Mouse (Mus musculus) ES-E14 (cell line): ENCODE data around the gene Spata1. TPM values are rescaled to one million over a fixed set of nuclear protein-coding genes. Genes with fewer than 3 reads are reported as not detected.

Source experiments
- DNase-seq: peaks from one replicate; pipeline ENCODE4 v3.0.0-alpha.2; 2013; ENCODE audit warnings: low read depth, low spot score
- H3K27ac ChIP-seq: 2 replicates; pipeline ENCODE4 v1.5.1; 2012; ENCODE audit warnings: low read depth, mild to moderate bottlenecking, low read length, moderate library complexity, mixed read lengths; ENCODE audit not compliant: poor library complexity, insufficient read depth, severe bottlenecking
- H3K36me3 ChIP-seq: 2 replicates; pipeline ENCODE4 v1.6.1; 2012; ENCODE audit warnings: mild to moderate bottlenecking, low read length, moderate library complexity, mixed read lengths; ENCODE audit not compliant: control insufficient read depth, poor library complexity, insufficient read depth, severe bottlenecking
- H3K4me1 ChIP-seq, 2 experiments: fragments of 150-350 bp in 1 of 2; sonication (generic) in 1 of 2; 2 replicates each; pipeline ENCODE4 v1.6.1; 2012; ENCODE audit warnings: low read length in 2 of 2, mild to moderate bottlenecking in 1 of 2, mixed read lengths in 1 of 2; ENCODE audit not compliant: control insufficient read depth in 2 of 2, insufficient read depth in 2 of 2, poor library complexity in 1 of 2
- H3K4me3 ChIP-seq, 2 experiments: fragments of 150-350 bp in 1 of 2; sonication (generic) in 1 of 2; 2 replicates each; pipeline ENCODE4 v1.5.1; 2012; ENCODE audit warnings: low read length in 2 of 2, low read depth in 1 of 2, mild to moderate bottlenecking in 1 of 2, mixed read lengths in 1 of 2; ENCODE audit not compliant: insufficient read depth in 1 of 2, poor library complexity in 1 of 2, severe bottlenecking in 1 of 2
- H3K9ac ChIP-seq: 2 replicates; pipeline ENCODE4 v1.6.1; 2012; ENCODE audit warnings: low read depth, mild to moderate bottlenecking, low read length, mixed read lengths; ENCODE audit not compliant: poor library complexity, insufficient read depth, severe bottlenecking
- H3K9me3 ChIP-seq: fragments of 150-350 bp; sonication (generic); 2 replicates; pipeline ENCODE4 v1.6.1; 2012; ENCODE audit warnings: low read depth, mild to moderate bottlenecking, low read length; ENCODE audit not compliant: control insufficient read depth, insufficient read depth
- CHD2 ChIP-seq: IDR thresholded peaks from 2 replicates; pipeline ENCODE4 v1.6.1; 2014; ENCODE audit warnings: mild to moderate bottlenecking, low read depth, low read length, inconsistent platforms
- HCFC1 ChIP-seq: IDR thresholded peaks from 2 replicates; pipeline ENCODE4 v1.6.1; 2012; ENCODE audit warnings: low read length, inconsistent platforms, borderline replicate concordance; ENCODE audit not compliant: insufficient read depth
- MAFK ChIP-seq: IDR thresholded peaks from 2 replicates; pipeline ENCODE4 v1.6.1; 2014; ENCODE audit warnings: mild to moderate bottlenecking, low read depth, low read length, inconsistent platforms; ENCODE audit not compliant: insufficient read depth
- ZC3H11A ChIP-seq: IDR thresholded peaks from 2 replicates; pipeline ENCODE4 v1.6.1; 2012; ENCODE audit warnings: low read depth, mild to moderate bottlenecking, inconsistent platforms, low read length, borderline replicate concordance
- ZNF384 ChIP-seq: IDR thresholded peaks from 2 replicates; pipeline ENCODE4 v1.6.1; 2012; ENCODE audit warnings: low read depth, low read length, inconsistent platforms
- in situ Hi-C, 2 experiments: fragments of 600-800 bp; cut with MboI; formaldehyde crosslinking; loops; one replicate each; pipeline ENCODE4 v1.15.1; 2025; ENCODE audit warnings: low sequenced_read_pairs in 2 of 2, inconsistent platforms in 1 of 2; ENCODE audit not compliant: unreplicated experiment in 2 of 2
- total RNA-seq: library from RNA; depleted of rRNA; stranded (reverse); fragments of 300-350 nt; gene quantifications from 2 replicates; pipeline ENCODE4 v1.2.3, GENCODE M21; 2012

Spata1 gene
- total RNA-seq, 1 experiment: 3.1 TPM

GRCm38 (mm10) chr3:146423710-146424109, 75.8 kb downstream of the Spata1 start:
- in situ Hi-C loops: no loop called here
- H3K27ac ChIP-seq: no peak overlapping the region
- H3K4me1 ChIP-seq: peaks cover 0 to 13% of the 10 kb centered on the region in 2 experiments; a peak in 1 of 4 replicates
- H3K9me3 ChIP-seq: no peaks in the 10 kb centered on the region
- DNase-seq: no peak
- peaks cover 25% of the 10 kb centered on the region for H3K36me3 ChIP-seq
- no peak overlapping the region for H3K9ac ChIP-seq
- H3K4me3 ChIP-seq: no peak overlapping the region
- no peak for TF ChIP-seq ZC3H11A
- TF ChIP-seq HCFC1: no peak
- no peak for TF ChIP-seq MAFK
- TF ChIP-seq ZNF384: no peak

DNA sequence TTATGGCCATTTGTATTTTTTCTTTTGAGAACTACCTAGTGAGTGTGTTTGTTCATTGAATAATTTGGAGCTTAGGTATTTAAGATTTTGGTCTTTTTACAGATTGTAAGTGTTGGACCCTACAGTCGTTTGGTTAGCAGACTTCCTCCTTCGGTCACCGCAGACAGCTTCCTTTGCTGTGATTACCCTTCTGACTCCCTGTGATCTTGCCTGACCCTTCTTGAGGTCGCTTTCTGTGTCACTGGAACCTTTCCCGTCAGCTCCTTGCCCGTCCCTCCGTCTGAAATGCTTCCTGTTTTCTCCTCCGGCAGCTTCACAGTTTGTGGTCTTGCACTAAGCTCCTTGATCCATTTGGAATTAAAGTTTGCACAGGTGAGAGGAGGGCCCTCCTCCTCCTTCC, 77.8 kb downstream of the Spata1 start:
- no peak for DNase-seq
- Histone ChIP-seq H3K9me3 (no peaks in the 10 kb centered on the region), H3K4me3 (no peak overlapping the region), H3K36me3 (peaks cover 20% of the 10 kb centered on the region; the same call in 1 of the 2 replicates), H3K9ac (no peak overlapping the region), H3K4me1 (peaks cover 0 to 10% of the 10 kb centered on the region in 2 experiments; a peak in 1 of 4 replicates), H3K27ac (no peak overlapping the region)
- TF ChIP-seq MAFK (no peak), ZNF384 (no peak), ZC3H11A (no peak), HCFC1 (no peak)
- in situ Hi-C loops: no loop called here

DNA sequence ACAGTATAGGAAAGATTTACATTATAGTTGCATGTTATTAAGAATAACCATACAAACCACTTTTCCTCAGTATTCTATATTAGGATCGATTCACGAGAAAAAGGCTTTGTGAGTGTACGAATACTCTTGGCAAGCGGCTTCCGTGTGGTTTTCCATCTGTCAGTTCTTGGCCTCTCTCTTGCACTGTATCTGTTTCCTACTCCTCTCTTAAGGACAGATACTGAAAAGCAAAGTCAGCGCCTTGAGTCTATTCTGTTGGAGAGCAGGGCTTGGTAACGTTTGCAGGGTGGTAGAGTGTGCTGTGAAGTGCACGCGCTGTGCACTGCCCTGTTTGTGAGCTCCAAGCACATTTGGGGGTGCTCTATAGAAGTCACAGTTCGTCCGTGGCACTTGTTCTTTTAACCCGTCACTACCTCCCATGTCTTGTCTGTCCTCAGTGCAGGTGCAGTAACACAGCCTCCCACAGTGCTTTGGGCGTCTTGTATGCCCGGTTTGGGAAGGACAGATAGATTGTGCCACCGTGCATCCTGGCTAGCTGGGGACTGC, 79.5 kb downstream of the Spata1 start:
- Histone ChIP-seq H3K36me3 (peaks cover 17% of the 10 kb centered on the region; the same call in 1 of the 2 replicates), H3K4me3 (no peak overlapping the region), H3K9ac (no peak overlapping the region), H3K9me3 (no peaks in the 10 kb centered on the region), H3K4me1 (peaks cover 0 to 10% of the 10 kb centered on the region in 2 experiments; a peak in 1 of 4 replicates), H3K27ac (no peak overlapping the region)
- DNase-seq: no peak
- no peak for TF ChIP-seq MAFK
- TF ChIP-seq CHD2: no peak
- TF ChIP-seq ZC3H11A: no peak
- TF ChIP-seq ZNF384: no peak
- TF ChIP-seq HCFC1: no peak
- in situ Hi-C loops: no loop called here

- no peak overlapping the region for H3K9ac ChIP-seq
- no peaks in the 10 kb centered on the region for H3K9me3 ChIP-seq
- TF ChIP-seq MAFK (no peak), ZC3H11A (no peak), HCFC1 (no peak), CHD2 (no peak), ZNF384 (no peak)
- H3K27ac ChIP-seq: no peak overlapping the region
- no peak for DNase-seq
- peaks cover 17% of the 10 kb centered on the region; the same call in 1 of the 2 replicates for H3K36me3 ChIP-seq
- no peak overlapping the region for H3K4me3 ChIP-seq
- peaks cover 0 to 8% of the 10 kb centered on the region in 2 experiments; a peak in 1 of 4 replicates for H3K4me1 ChIP-seq
- in situ Hi-C loops: no loop called here
These were observed 80.0 kb downstream of the Spata1 start for GRCm38 (mm10) chr3:146419534-146419933.
